Mouse (Mus musculus): Measurements from ENCODE around the gene Hpcal4.
"Not testable (repeated sequence)": the region's sequence is repeated elsewhere in the genome, so short reads cannot be mapped to it uniquely, and the experiment has no call there.

Hpcal4 gene

GRCm38 (mm10) chr4:123182328-123183238 lies at the start of gene Hpcal4:
Gene Hpcal4 (plus strand): TSS chr4:123183227.
- peak; percentile 66 for DNase-seq

- DNase-seq, result no peak
Observed at GRCm38 (mm10) chr4:123137551-123137950, 45.5 kb upstream of the Hpcal4 start.

GRCm38 (mm10) chr4:123139513-123140154 lies 43.4 kb upstream of the Hpcal4 start, which contains the start of gene Ppie:
Gene Ppie (minus strand): TSS chr4:123139951.
- peak; percentile 92 for DNase-seq

- DNase-seq, result no peak
Observed at GRCm38 (mm10) chr4:123147446-123148150, 35.4 kb upstream of the Hpcal4 start.

- no peak for DNase-seq
Observed at GRCm38 (mm10) chr4:123152003-123152402, 31.0 kb upstream of the Hpcal4 start.

- DNase-seq, result peak; percentile 67
Observed at GRCm38 (mm10) chr4:123152976-123153375, 30.1 kb upstream of the Hpcal4 start.

GRCm38 (mm10) chr4:123155004-123155403 lies 28.0 kb upstream of the Hpcal4 start:
- DNase-seq, result peak; percentile 68

- no peak for DNase-seq
Observed at GRCm38 (mm10) chr4:123155427-123155826, 27.6 kb upstream of the Hpcal4 start.

- DNase-seq, result no peak
Observed at GRCm38 (mm10) chr4:123155840-123156239, 27.2 kb upstream of the Hpcal4 start.

- no peak for DNase-seq
Observed at GRCm38 (mm10) chr4:123160571-123160970, 22.5 kb upstream of the Hpcal4 start.

GRCm38 (mm10) chr4:123161251-123161650 lies 21.8 kb upstream of the Hpcal4 start:
- not testable (repeated sequence) for DNase-seq

GRCm38 (mm10) chr4:123162305-123162917 lies 20.6 kb upstream of the Hpcal4 start:
- DNase-seq, result peak; percentile 78

GRCm38 (mm10) chr4:123164157-123164556 lies 18.9 kb upstream of the Hpcal4 start:
- no peak for DNase-seq

GRCm38 (mm10) chr4:123171811-123172210 lies 11.2 kb upstream of the Hpcal4 start:
- DNase-seq, result peak; percentile 42

- DNase-seq, result peak; percentile 90
Observed at GRCm38 (mm10) chr4:123183239-123184056, 421 bp downstream of the Hpcal4 start.

GRCm38 (mm10) chr4:123184816-123185215 lies 1.8 kb downstream of the Hpcal4 start:
- peak; percentile 42 for DNase-seq

- DNase-seq, result no peak
Observed at GRCm38 (mm10) chr4:123192336-123192735, 9.3 kb downstream of the Hpcal4 start.

GRCm38 (mm10) chr4:123193791-123194190 lies 10.8 kb downstream of the Hpcal4 start:
- DNase-seq, result no peak

- no peak for DNase-seq
Observed at GRCm38 (mm10) chr4:123196695-123197094, 13.7 kb downstream of the Hpcal4 start.

- DNase-seq, result peak; percentile 83
Observed at GRCm38 (mm10) chr4:123200771-123201185, 17.8 kb downstream of the Hpcal4 start.

- DNase-seq, result peak; percentile 49
Observed at GRCm38 (mm10) chr4:123201186-123202093, 18.4 kb downstream of the Hpcal4 start, which contains the start of gene Nt5c1a. Gene Nt5c1a (plus strand): TSS chr4:123201504.

All from retina, postnatal 1 day (tissue).